In genomic region chr13:75879756-75880155, GRCm38 (mm10) we compare ENCODE assay signal across 22 mouse cellular contexts.
"Had no signal": no experiment of that assay in that cellular context is flagged by ENCODE, and none has a peak within 500 bp of the region (broad histone marks: within the 10 kb centered on the region; RNA-seq: fewer than 3 reads in every experiment).

No protein-coding gene starts in this region.

- DNase-seq: gastrocnemius, postnatal 14 days; gastrocnemius, postnatal 36 days; heart, adult 11 months; heart, adult 2 months; heart, postnatal 14 days; heart, postnatal 36 days; kidney, adult 18-20 months had no signal

- H3K4me1 ChIP-seq: hindbrain, embryonic 13.5 days; hindbrain, embryonic 15.5 days; kidney, embryonic 15.5 days; limb, embryonic 13.5 days; limb, embryonic 15.5 days had no signal

- H3K9me3 ChIP-seq: forebrain, embryonic 15.5 days; heart, embryonic 13.5 days; heart, embryonic 15.5 days; hindbrain, embryonic 13.5 days; hindbrain, embryonic 15.5 days; kidney, embryonic 15.5 days; limb, embryonic 13.5 days; limb, embryonic 15.5 days; liver, embryonic 12.5 days had no signal

- H3K27ac ChIP-seq: forebrain, embryonic 15.5 days; heart, adult 2 months; heart, embryonic 13.5 days; heart, embryonic 15.5 days; hindbrain, embryonic 13.5 days; hindbrain, embryonic 15.5 days; hindbrain, postnatal 0 days; kidney, embryonic 15.5 days; kidney, postnatal 0 days; limb, embryonic 13.5 days; limb, embryonic 15.5 days; liver, embryonic 12.5 days; liver, embryonic 14.5 days had no signal

- H3K4me2 ChIP-seq: forebrain, embryonic 15.5 days; heart, embryonic 11.5 days; heart, embryonic 13.5 days; heart, embryonic 15.5 days; hindbrain, embryonic 13.5 days; hindbrain, embryonic 15.5 days; kidney, embryonic 15.5 days; limb, embryonic 13.5 days; limb, embryonic 15.5 days; liver, embryonic 12.5 days had no signal

- H3K9ac ChIP-seq: forebrain, embryonic 15.5 days; forebrain, postnatal 0 days; heart, embryonic 13.5 days; heart, embryonic 15.5 days; hindbrain, embryonic 13.5 days; hindbrain, embryonic 15.5 days; kidney, embryonic 15.5 days; limb, embryonic 13.5 days; limb, embryonic 15.5 days; liver, embryonic 12.5 days; liver, embryonic 14.5 days had no signal

- H3K4me3 ChIP-seq: forebrain, embryonic 15.5 days; heart, adult 2 months; heart, embryonic 13.5 days; heart, embryonic 15.5 days; hindbrain, embryonic 13.5 days; hindbrain, embryonic 15.5 days; kidney, embryonic 15.5 days; limb, embryonic 13.5 days; limb, embryonic 15.5 days; liver, embryonic 12.5 days had no signal

- H3K27me3 ChIP-seq: forebrain, embryonic 15.5 days; heart, embryonic 13.5 days; heart, embryonic 15.5 days; hindbrain, embryonic 13.5 days; hindbrain, embryonic 15.5 days; kidney, embryonic 15.5 days; limb, embryonic 13.5 days; limb, embryonic 15.5 days; liver, embryonic 12.5 days had no signal

- ATAC-seq: intestine, embryonic 16.5 days; liver, embryonic 12.5 days had no signal
